Mouse (Mus musculus): ENCODE results near the gene Urah.

DNA sequence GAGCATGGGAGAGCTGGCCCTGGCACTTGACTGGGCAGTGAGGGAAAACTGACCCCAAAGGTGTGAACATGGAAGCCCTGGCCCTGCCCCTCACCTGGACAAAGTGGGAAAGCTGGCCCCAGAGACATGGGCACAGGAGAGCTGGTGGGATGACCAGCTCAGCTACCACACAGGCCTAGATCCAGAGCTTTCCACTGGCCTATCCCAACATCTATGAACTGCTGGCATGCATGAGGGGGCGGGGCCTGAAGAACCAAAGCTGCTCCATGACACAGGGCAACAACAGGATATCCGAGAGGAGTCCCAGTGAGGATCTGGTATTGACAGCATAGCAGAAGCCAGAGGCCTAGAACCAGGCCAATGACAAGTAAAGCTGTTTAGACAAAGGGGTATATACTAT is 36.6 kb upstream of the Urah start:
- TF ChIP-seq GATA1 (IDR thresholded peaks at IDR 0.05; ENCODE audit: borderline replicate concordance, low read length) (no peak), CTCF (IDR thresholded peaks at IDR 0.05; ENCODE audit: low read depth, low read length) (no peak), GATA2 (IDR thresholded peaks at IDR 0.05; ENCODE audit: borderline replicate concordance, low read depth, low read length) (no peak)

Data from G1E (cell line).